Mouse (Mus musculus): ENCODE results near the gene Bhlhe41.
A peak's percentile ranks its signal among the peaks of the same experiment; 100 is the strongest.

The Bhlhe41 gene

DNA sequence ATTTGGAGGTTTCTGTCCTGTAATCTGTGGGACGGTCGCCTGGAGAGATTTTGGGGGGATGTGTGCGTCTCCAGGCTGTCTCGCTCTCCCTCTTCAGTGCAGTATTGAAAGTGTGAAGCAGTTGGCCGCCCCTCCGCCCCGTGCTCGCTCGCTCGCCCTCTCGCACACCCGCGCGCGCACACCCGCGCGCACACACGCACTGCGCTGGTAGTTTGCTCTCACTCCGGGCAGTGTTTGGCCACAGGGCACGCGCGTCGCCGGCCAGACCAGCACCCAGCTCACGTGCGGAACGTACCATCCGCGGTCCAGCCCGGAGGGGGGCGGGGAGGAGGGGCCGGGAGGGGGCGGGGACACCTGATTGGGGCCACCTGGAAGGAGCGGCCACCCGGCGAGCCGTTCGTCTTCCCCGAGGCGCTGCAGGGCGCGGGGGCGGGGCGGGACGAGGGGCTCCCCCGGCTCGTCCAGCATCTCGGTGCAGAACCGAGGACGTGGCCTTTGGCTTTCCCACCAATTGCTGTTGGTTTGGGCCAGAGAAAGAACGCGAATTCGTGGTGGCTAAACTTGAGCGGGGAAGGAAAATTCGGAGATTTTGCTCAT, at the start of gene Bhlhe41:
TSS of gene Bhlhe41 (minus strand) at position 270 of the 597 bp plus-strand sequence.
- peak; percentile 61 to 62 for DNase-seq (ENCODE audit: low spot score in 2 of 2)

DNA sequence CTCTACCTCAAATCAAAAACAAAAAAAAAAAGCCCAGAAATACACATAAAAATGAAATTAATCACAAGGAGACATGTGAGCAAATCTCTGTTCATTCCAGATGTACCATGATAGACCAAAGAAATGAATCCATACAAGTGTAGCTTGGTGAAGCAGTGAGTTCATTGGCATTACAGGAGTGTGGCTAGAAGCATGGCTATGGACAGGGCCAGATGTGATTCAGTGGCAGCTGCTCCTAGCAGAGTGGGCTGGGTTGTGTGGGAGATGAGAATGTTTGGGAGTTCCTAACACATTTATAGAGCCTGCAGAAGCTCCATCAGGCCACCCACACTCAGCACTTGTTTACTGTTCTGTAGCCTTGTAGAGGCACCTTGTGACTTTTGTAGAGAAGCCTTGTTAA, 46.9 kb upstream of the Bhlhe41 start:
- no peak for DNase-seq (ENCODE audit: low spot score in 2 of 2)

DNA sequence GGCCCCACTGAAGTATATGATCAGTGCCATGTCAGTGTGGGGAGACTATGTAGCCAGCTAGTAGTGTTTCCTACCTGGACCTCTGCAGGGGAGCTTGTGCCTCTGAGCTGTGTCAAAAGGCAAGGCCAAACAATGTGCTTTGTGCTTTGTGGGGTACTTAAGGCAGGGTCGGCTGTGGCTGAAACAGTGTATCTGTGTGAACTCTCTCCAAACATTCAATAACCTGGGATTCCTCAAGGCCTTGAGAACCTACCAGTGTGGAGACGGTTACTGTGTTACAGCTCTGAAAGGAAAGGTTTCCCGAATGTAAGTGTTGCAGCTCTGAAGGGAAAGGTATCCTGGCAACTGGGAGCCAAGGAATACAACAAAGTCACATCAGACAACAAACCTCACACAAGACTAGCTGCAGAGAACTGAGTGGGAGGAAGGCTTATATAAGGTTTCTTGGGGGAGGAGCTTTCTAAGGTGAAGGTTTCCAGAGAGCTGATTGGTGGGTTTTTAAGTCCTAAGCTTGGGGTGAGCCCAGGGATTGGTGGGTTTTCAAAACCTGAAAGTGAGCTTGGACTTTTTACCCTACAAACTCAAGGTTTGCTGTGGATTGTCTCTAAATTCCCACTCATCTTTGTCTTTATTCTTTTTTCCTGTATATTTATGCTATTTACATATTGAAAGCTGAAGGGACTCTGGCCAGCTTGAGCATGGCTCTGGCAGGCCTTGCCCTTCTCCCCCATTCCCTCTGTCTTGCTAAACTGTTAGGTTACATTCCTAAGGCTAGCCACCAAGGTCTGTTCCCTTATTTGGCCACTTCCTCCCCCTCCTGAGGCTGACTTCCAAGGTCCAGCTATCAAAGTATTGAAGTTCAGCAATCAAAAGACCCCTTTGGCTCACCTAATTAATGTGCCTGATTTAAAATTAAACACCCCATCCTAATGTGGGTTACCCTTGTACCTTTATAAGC, 45.4 kb upstream of the Bhlhe41 start:
- no peak for DNase-seq (ENCODE audit: low spot score in 2 of 2)

DNA sequence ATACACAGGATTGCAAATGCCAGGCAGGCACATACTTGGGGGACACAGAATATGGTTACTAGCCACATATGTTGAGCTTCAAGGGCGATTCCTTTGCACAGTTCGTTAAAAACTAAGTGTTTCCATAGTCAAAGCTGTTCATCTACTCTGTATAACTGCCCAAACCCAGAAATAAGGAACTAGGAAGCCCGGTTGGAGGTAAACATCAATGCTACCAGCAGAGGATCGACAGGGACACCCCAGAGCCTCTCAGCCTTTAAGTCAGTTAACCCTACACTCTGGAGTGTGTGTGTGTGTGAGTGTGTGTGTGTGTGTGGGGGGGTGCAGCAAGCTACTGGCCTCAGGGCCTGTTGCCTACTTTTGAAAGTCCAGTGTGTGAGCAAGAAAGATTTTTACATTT, 44.6 kb upstream of the Bhlhe41 start:
- DNase-seq (ENCODE audit: low spot score in 2 of 2) = no peak

DNA sequence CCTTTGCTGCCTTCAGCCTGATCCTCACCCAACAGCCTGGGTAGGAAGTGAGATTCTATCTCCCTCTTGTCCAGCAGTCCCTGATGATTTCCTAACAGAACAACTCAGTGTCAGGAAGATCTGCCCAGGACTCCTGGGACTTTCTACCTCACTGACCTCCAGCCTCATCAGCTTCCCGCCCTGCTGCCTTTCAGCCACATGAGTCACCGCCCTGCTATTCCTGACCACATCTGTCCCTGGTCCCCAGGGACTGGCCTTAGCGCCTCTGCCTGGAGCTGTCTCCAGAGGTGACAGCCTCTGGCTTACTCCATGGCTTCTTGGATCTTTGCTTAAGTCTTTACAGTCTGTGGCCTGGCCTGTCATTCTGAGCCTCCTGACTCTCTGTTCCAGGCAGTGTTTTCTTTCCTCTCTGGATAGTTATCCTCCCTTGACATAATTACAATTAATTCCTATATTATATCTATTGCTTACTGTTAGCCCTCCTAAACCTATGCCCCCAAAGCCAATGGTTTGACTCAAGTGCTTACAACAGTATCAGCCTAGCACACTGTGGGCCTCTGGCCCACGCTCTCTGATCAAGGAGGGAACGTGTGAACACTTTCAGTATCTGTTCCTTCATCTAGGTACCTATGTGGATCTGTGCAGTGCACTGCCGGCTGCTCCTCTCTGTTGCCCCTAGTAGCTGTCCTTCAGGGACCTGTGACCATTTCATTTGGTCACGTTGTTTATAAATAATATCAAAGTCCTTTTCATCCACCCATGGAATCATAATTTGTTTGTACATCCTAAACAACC, 40.9 kb upstream of the Bhlhe41 start:
- no peak for DNase-seq (ENCODE audit: low spot score in 2 of 2)

DNA sequence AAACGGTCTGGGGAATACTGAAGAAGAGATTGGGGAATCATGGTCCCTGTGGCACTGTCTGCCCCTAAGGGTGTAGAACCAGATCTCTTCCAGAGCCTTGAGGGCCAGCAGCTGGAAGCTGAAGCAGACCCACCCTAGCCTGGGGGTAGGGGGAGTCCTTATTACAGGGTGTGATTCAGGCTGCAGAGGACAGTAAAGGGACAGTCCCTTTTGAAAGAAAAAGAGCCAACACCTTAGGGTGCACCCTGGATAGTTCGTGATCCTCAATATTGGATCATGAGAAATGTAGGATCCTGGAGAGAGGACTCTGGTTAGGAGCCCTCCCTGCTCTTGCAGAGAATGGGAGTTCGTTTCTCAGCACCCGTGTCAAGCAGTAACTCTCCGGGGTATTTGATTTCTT, 39.3 kb upstream of the Bhlhe41 start:
- DNase-seq (ENCODE audit: low spot score in 2 of 2) = no peak

DNA sequence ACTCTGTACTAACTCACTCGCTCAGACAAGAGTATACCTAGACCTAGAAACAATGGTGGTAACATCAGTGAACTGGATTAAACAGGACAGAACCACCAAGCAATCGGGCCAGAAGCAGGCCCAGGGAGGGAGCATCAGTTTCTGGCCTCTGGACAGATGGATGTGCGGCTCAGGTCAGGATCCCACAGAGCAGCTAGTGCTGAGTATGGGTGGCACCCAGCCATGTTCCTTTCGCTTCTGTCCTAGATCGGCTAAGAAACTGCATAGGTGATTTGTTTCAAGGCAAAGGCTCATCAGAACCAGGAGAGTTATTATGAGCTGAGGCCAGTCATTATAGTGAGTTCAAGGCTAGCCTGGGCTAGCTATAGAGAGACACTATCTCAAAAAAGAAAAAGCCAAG, 38.8 kb upstream of the Bhlhe41 start:
- DNase-seq (ENCODE audit: low spot score in 2 of 2) = no peak

DNA sequence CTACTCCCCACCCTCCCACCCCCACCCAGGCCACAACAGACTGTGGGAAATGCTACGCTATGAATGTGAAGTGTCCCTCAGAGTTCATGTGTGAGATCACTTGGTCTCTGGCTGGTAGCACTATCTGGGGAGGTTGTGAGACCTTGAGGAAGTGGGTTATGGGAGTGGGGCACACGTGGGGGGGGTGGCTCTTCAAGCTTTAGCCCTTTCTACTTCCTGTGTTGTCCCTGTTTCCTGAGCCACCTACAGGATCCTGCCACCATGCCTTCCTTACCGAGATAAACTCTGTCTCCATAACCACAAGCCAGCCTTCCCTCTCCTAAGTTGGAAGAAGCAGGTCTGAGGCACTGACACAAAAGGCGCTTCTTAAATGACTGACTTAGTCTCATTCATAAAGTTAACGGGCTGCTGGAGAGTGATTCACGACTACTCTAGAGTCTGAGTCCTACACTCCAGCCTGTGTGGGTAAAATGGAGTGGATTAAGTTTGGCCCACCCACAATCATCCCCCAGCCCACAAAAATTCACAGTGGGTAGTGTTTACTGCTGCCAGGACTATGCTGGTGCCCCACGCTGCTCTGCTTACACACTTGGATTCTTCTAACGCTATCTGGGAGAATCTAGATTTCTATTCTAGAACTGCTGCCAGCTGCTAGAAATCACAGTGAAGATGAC, 29.4 kb upstream of the Bhlhe41 start:
- no peak for DNase-seq (ENCODE audit: low spot score in 2 of 2)

DNA sequence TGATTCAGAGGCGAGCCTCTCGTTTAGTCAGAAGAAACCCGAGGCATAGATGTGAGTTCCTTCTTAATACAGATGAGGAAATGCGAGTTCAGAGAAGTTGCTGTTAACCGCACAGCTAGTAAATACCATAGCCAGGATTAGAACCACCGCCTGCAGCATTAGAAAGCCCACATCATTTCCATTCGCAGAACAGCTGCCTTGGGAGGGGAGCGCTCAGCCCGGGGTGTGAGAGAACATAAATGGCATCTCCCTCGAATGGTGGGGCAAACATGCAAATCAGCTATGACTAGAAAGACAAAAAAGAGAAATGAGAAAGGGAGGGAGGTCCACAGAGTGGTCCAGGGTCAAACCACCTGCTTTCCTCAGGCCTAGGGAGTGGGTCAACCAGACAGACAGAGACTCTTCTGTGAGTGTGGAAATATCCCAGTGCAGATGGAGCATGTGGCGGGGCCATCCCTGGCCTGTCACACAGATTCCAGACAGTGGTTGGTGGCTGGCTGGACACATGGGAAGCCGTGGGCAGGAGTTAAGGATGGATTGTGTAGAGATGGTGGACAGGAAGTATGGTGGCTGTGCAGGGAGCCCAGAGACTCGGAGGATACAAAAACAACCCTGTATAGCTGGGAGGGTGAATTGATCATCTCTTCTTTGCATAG, 28.1 kb upstream of the Bhlhe41 start:
- no peak for DNase-seq (ENCODE audit: low spot score in 2 of 2)

DNA sequence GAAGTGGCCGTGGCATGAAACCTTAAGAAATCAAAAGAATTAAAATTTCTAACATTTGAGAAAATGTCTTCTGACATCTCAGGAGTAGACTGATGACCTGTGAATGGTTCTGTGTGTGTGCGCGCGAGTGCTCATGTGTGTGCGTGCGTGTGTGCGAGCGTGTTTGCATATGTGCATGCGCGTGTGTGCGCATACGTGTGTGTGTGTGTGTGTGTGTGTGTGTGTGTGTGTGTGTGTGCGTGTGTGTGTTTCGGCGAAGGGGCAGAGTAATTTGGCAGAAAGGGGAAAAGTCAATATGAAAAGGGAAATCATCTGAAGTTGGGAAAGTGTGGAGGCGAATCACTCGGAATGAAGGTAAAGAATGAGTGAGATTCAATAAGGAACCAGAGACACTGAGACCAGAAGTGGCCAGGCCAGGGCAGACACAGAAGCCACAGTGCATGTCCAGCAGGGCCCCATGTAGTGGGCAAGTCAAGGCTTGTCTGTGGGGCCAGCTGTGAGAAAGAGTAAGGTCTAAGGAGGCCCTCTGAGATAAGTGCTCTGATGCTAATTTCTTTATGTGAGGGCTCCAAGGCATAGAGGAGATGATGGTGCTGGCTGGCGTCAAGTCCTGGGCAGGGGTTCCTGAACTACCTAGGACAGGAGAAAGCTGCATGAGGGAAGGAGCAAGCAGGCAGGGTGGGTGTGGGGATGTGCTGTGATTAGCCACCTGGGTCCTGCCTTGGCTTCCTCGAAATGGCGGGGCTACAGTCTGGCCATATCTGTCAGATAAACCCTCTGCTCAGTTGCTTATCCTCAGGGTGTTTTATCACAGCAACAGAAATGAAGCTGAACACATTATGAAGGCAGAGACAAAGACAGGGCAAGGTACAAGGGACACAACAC, 27.3 kb upstream of the Bhlhe41 start:
- no peak for DNase-seq (ENCODE audit: low spot score in 2 of 2)

DNA sequence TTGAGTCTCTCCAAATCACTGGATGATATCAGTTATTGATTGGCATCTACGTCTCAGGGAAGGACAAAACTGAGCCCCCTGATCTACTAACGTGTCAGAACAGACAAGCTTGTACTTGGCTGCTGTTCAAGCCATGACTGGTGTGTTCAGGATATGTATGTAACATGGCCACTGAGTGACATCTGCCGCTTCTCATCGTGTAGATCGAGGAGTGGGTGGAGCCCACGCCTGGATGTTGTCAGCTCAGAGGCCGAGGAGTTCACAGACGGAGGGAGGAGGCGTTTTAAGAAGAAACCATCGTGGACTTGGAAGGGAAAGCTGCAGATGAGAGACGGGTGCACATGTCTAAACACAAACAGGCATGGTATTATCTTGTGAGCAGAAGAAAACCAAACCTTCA, 26.6 kb upstream of the Bhlhe41 start:
- no peak for DNase-seq (ENCODE audit: low spot score in 2 of 2)

DNA sequence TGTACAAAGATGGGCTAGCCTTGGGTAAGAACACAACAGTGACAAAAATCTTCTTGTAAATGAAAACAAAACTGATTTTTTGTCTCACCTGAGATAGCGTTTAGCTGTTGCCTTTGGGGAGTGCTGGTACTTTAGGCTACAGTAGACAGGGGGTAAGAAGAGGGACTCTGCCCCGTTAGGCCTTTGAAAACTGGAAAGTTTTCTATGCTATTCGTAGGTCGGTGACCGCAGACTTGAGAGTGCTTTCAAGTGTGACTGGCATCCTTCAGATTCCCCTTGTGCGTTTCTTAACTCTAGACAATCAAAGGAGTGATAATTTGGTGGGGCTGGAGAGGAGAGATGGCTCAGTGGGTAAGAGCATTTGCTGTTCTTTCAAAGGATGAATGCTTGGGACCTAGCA, 22.4 kb upstream of the Bhlhe41 start:
- no peak for DNase-seq (ENCODE audit: low spot score in 2 of 2)

DNA sequence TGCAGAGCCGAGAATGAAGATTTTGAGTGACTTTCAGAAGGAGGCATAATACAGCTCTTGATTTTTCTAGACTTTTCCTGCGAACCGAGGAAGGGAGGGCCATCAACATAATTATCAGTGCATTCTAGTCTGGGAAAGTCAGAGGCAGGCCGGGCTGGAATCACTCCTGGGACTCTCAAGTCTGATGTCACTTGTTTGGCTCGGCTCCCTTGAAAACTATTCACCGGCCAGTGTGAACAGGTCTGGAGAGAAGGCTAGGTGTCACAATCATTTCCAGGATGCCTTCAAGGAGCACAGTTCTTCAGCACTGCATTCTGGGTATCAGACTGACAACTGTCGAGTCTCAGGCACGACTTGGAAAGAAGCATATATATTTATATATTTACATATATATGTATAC, 20.9 kb upstream of the Bhlhe41 start:
- DNase-seq (ENCODE audit: low spot score in 2 of 2) = no peak

DNA sequence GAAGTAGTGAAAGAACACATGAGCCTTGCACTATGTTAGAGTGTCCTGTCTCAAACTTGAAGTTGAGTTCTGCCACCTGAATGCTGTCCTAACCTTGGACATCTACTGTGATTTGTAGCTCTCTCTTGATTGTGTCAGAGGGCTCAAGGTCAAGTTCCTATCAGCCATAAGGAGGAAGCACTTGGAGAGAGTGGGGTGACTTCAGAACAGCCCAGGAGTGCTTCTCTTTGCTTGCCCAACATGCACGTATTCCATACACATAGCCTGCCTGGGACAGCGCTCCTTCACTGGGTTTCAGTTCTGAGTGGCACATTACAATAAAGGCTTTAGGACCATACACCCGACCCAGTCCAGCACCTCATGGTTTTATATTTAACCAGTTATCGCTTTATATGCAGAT, 19.7 kb upstream of the Bhlhe41 start:
- DNase-seq (ENCODE audit: low spot score in 2 of 2) = no peak

DNA sequence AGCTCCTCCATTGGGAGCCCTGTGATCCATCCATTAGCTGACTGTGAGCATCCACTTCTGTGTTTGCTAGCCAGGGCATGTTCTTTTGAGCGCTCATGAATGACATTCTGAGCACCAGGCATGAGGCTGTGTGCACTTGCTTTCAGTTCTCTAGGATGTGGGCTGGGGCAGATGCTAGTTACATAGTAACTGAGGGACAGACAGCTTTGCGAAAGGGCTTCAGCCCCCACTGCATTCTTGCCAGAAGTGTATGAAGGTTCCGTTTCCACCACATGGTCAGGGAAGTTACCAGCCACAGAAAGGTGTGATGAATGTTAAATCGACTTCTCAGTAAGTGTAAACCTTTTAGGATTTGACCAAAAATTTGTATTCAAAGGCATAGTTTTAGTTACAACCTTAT, 18.3 kb upstream of the Bhlhe41 start:
- DNase-seq (ENCODE audit: low spot score in 2 of 2) = no peak

DNA sequence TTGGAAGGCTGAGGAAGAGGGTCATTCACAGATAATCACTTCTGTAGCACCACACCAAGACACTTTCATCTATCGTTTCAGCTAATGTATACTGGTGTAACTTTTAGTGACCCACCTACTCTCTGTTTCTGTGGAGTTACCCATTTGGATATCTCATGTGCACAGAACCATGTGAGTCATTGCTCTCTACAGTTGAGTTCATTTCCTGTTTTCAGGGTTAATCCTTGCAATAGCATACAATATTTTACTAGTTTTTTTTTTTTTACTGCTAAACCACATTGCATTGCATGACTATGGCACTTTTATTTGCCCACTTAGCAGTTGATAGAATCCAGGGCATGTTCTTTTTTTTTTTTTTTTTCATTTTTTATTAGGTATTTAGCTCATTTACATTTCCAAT, 17.7 kb upstream of the Bhlhe41 start:
- no peak for DNase-seq (ENCODE audit: low spot score in 2 of 2)

DNA sequence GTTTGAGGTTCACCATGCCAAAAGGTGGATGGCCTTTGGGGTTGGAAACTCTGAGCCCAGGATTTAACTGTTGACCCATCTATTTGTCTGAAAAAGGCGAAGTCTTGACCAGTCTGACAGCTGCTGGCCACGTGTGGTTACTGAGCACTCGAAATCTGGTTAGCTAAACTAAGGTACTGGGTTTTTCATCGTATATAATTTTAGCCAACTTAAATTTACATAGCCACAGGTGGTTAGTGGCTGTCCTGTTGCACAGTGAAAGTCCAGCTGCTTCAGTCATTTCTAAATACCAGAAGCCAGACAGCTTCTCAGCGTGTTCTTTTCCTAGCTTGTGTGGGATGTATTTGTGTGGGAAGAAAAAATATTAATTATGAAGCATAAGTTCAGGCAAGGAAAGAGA, 15.3 kb upstream of the Bhlhe41 start:
- no peak for DNase-seq (ENCODE audit: low spot score in 2 of 2)

DNA sequence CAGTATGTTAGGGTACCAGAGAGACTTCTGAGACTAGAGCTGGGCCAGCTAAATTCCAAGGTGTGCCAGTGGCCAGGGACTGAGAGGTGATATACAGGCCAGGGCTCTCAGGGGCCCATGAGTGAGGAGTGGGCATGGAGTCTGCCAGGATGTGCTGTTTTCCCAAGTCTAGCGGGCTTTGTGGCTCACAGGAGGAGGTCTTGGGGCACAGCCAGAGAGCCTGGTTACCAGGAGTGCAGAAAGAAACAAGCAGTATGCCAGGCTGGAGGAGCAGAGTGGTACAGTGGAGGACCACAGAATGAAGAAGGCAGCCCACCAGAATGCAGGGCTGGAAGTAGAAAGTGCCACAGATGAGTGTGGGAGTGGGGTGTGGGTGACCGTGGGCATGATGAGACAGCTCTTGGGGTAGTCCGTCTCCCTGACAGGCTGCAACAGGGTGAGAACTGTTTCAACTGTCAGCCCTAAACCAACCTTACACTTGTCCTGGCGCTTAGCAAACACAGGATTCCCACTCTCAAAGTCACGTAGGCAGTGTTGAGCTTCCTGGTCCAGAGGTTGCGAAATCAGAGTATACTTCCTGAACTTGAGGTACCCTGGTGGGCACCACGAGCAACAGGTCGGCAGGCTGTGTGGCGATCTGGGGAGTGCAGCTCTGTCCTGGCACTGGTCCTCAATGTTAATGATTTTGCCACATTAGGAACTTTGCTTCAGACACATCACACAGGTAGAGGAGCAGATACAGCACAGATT, 11.8 kb upstream of the Bhlhe41 start:
- no peak for DNase-seq (ENCODE audit: low spot score in 2 of 2)

DNA sequence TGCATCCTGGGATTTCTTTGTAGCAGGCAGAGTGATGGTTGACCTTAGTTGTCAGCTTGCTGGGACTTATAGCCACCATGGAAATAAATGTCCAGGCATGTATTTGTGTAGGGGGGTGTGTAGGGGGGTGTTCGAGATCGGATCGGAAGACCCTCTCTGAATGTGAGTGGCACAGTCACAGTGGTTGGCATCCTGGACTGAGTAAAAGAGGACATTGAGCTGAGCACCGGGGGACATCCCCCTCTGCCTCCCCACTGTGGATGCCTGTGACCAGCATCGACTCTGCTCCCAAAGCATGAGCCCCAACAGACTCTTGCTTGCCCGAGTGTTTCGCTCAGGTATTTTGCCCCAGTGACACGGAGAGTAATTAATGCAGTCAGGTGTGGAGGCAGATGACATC, 8.0 kb upstream of the Bhlhe41 start:
- DNase-seq (ENCODE audit: low spot score in 2 of 2) = no peak

DNA sequence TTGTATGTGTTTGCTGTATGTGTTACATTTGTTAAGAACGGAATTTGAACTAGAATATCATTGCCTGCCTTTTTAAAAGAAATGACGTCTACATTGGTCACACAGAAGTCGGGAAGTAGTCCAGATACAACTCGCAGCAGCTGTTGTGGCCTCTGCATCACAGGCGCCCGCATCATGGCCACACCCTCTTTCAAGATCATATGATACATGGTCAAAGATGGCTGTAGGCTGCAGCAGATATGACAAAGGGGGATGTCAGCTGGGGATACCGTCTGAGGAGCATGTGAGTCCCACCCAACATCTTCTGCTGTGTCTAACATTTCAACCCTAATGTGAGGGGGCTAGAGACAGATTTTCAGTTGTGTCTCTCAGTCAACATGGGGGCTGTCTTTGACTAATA, 6.7 kb upstream of the Bhlhe41 start:
- no peak for DNase-seq (ENCODE audit: low spot score in 2 of 2)
